Mouse (Mus musculus) right cerebral cortex, postnatal 4 days (tissue): ENCODE measurements around the gene Sec14l4.

Source experiments
- DNase-seq: peaks from one replicate; pipeline ENCODE4 v3.0.0-alpha.2; 2022

The Sec14l4 gene

DNA sequence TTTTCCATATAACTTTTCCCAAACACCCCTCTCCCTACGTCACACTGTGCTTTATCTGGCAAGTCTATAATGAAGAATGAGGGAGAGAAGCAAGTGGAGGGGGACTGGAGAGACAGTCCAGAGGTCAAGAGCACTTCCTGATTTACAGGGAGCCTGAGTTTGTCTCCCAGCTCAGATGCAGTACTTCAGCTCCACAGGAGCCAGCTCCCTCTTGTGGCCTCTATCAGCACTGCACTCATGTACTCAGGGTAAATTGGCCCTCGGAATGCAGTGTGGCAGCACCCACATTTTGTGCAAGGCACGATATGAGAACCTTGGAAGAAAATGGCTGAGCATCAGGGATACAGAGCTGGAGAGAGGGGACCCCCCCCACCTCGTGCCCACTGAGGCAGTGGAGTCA, 49.0 kb downstream of the Sec14l4 start:
- DNase-seq = peak; percentile 77

DNA sequence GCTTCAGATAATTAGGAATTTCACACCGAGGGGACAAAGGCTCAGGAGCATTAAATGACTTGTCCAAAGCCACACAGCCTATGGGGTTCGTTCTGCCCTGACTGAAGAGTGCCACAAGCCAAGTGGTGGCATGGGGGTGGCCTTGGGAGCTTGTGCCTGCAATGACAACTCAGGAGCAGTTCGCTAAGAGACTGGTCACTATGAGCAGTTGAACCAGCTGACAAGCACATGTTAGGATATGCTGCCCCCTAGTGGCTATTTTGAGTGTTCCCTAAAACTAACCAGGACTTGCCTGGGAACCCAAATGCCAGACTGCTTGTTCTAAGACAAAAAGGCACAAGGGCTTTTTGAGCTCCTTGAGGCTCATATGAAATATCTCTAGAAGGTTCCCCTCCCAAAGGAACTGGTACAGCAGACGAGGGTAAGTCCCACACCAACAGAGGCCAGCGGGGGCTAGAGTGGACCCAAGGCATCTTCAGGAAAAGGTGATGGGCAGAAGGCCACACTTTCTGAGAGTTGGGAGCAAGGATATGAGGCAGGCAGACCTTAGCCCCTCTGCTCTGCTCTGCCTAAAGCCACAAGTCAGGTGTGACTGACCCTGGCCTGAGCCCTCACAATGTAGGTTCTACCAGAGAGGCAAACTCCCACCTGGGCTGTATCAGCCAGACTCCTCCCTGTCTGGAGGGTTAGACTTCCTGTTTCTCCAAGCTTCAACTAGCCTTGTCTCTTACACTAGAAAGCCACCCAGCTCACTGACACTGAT, 52.2 kb downstream of the Sec14l4 start:
- peak; percentile 52 for DNase-seq

DNA sequence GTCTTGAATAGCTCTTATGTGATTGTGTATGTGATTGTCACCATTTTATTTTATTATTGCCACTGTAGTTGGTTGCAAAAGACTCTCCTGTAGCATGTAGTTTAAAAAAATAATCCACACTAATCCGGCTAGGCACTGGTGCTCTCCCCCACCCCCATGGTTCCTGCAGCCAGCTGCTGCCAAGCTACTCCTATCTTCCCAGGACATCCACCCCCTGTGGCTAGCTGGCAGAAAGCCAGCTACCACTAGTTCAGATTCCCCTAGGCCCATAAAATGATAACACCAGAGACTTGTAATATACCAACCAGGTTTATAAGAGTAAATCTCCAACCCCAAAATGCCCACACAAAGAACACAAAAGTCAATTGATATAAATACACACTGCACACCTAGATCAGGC, 55.0 kb downstream of the Sec14l4 start:
- no peak for DNase-seq

DNA sequence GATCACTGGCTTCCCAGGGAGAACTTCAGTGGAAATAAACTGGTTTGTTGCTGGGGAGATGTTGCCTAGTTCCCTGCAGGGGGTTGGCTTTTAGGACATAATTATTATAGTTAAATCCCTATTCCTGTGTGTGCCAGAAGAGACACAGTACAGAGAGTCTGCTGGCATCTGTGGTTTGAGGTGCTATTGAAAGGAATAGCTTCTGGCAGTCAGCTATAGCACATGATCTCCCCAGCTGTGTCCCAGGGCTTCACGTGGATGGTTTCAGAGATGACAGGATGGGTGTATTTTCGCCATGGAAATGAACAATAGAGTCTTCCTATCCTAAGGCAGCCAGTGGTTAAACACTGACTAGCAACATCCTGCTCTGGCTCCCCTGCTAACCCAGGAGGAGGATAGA, 56.0 kb downstream of the Sec14l4 start:
- DNase-seq = no peak

DNA sequence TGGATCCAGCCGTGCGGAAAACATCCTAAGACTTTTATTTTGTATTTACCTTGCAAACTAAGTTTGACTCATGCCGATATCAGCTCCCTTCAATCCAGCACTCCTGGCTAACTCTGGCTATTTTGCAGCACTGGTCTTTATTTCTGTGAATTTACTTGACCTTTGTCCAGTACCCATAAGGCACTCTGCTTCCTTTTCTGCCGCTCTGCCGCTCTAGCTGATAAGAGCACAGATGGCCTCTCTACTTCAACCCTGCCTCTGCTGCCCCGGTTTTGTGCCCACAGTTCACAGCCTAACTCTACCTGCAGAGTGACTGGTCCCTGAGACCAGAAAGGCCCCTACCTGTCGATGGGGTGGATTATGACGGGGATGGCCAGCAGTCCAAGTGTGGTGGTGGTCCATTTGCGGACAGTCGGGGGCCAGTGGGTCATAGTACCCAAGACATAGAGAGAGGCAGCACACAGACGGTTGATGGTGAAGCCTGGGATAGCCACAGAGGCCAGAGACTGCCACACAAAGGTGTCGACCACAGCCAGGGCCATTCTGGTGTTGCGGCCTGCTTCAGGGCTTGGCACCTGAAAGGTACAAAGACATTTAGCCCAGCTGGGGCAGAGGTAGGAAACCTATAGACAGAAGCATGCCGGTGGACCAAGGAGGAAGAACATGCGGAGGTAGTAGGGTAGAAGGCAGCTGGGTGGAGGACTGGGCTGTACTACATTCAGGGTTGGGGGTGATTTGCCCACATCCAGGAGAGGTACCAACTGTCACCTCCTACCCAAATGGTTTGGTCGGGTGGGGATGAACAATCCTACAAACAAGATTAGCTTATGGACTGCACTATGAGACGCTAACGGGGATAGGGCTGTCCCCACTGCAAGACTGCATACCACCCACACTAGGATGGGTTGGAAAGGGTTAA, 62.5 kb downstream of the Sec14l4 start:
- DNase-seq = no peak

DNA sequence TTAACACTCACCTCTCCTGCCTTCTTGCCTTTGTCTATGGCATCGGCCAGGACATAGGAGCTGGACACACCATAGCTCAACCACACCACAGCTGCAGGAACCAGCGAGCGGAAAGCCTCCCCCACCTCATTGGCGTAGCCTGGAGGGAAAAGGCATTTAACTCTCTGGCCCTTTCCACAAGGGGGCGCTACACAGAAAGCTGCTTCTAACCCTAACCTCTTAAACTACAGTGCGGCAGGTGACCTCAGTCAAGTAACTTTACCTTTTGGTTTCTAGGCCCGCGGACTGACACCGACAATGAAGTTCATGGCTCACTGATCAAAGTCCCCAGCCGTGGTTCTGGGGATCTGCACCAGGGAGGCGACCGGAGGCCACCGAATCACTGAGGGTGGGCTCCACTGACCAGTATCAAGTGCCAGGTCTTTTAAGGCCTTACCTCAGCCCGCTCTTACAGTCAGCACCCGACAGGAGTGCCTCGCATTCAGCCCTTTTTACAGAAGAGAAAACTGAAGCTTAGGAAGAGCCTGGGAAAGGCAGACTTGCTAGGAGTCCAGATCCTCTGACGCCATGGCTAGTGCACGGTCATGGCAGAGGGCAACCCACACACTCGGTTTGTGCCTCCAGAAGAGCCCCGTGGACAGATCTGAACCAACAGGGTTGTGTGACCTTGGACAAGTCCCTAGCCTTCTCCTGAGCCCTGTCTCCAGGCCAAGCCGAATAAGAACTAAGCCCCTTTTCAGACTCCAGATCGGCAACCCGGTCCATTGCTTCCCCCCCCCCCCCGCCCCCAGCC, 63.3 kb downstream of the Sec14l4 start:
- DNase-seq = peak; percentile 55

DNA sequence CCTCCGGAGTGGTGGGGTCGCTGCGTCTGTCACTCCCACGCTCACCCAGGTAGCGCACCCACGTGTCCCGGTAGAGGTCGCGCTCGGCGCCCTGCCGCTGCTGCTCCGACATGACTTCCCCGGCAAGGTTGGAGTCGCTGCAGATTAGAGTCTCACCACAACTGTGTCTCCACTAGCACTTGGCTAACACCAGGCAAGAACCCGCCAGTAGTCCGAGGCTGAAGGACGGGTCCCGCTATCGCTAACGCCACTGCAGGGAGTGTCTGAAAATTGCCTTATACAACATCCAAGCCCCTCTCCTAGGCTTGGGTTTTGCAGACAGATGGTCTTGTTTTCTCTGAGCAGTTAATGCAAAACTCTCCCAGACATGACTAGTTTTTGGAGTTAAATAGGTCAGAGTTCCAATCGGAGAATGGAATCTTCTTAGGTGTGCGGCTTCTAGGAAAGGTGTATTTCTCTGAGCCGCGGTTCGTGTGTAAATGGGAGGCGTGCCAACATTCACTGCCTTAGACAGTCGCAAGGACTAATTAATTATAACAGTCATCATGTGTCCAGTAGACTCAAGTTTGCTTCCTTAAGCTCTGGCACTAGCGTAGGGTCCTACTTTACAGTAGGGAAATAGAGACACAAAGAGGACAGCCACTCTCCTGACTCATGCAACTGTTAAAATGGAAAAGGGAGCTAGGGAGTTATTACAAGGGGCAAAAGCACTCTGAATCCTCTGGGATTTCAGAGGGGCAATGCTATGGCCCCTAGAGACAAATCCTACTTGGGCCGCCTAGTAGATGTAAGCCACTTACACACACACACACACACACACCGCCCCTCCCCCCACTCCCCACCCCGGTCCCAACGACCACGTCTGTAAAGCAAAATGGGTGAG, 64.2 kb downstream of the Sec14l4 start, which contains the start of gene Mtfp1:
Gene Mtfp1, minus strand, starts transcription at position 275 of the 883 bp plus-strand sequence.
- DNase-seq = peak; percentile 45

DNA sequence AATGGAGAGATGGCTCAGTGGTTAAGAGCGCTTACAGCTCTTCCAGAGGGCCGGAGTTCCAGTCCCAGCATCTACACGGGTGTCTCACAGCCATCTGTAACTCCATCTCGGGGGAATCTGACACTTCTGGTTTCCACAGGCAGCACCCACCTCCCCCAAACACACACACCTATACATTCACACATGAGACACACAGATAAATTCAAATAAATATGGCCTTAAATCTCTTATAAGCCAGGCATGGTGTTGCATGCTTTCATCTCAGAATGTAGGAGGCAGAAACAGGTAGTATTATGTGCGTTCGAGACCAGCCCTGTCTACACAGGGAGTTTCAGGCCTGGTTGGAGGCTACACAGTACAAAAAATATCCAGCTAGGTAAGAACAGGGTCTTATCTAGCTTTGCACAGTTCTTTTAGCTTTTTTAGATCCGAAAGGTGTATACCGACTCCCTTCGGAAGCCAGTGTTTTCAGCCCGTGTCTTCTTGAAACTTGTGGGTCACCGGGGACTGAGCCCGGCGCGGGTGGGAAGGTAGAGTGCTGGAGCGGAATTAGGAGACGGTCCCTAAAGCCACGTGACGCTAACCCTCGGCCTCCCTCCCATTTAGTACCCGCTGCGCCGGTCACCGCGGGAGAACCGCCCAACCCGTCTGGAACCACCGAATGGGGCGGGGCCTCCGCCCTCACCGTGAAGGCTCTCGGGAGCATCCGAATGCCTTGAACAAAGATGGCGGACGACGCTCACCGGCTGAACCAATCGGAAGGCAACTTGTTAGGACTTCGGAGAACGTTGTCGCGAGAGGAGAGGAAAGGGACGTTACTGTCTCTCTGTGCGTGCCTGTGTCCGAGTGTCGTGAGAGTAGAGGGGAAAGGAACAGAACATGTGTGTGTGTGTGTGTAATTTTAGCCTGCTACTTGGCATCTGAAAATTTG, 65.1 kb downstream of the Sec14l4 start:
- peak; percentile 94 for DNase-seq

DNA sequence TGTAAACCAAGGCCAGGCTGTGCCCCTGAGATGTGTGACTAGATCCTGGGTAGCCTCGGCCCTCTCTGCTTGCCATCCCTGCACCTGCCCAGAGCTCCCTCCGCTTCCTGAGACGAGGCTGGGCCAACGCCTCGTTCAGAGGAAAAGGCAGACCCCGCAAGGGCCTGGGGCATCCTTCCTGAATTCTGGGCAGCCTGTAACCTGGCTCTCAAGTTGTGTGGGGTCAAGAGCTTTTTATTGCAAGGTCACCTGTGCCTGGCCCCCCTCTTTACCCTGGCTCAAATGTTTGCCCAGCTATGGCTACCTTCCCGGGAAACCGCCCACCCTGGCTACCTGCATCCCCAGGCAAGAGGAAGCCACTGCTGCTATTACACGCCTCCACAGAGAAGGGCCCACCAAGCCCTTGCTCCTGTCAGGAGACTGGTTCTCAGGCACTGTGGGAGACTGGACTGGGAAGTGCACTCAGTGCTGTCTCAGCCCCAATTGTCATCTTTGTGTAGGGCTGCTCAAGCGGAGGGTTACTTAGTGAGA, 65.9 kb downstream of the Sec14l4 start:
- DNase-seq = no peak
